Mouse (Mus musculus) inflammation-experienced regulatory T-cells, adult 6 months (primary cell): Measurements from ENCODE around the gene Zc3hav1. TPM values are rescaled to one million over a fixed set of nuclear protein-coding genes. Genes with fewer than 3 reads are reported as not detected.
A peak's percentile ranks its signal among the peaks of the same experiment; 100 is the strongest.
"Not testable (repeated sequence)": the region's sequence is repeated elsewhere in the genome, so short reads cannot be mapped to it uniquely, and the experiment has no call there.

Experiments
- ATAC-seq: one replicate; pipeline ENCODE4 v1.8.0; 2017
- polyA plus RNA-seq, 3 experiments: library from polyadenylated mRNA; unstranded; fragments of 100-300 nt; shearing (Covaris generic); gene quantifications; one replicate each; pipeline ENCODE4 v1.2.1; 2017

The Zc3hav1 gene
- 100 to 1,000 TPM; 163 to 188 (median 167) TPM for polyA plus RNA-seq

DNA sequence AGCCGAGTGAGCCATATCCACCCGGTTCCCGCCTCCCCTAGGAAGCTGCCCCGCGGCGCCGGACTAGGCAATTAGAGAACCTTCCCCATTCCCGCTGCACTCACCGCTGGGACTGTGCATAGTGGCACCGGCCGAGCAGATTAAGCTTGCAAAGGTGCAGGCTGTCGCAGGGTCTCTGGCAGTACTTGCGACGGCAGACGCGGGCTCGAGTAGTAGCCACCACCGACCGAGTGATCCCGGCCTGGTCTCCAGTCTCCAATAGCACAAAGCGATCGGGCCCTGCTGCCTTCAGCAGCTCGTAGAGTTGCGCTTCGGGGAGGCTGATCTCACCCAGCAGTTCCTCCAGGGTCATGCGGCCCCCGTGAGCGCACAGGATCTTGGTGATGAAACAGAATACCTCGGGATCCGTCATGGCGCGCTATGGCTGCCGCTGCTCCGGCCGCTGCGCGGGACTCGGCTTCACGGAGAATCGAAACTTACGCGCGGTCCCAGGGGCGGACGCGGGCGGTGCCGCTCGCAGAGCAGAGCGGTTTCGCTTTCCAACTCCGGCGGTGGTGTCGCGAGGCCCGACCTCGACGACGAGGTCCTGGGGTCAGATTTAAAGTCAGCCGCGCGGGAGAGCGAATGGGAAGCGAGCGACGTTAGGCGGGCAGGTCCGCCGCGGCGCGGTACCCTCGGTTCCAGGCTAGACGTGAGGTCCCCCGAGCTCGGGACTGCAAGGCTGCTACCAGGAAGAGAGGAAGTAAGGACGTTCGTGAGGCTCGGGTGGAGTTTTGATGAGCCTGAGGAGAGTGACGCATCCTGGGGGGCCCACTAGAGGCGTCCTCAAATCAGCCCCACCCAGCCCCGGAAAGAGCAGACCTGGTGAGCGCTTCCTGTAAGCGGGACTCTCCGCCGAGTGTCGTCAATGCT, at the start of gene Zc3hav1:
Zc3hav1 (minus strand) TSS at position 793 of the 912 bp plus-strand sequence.
- ATAC-seq = peak; percentile 83

DNA sequence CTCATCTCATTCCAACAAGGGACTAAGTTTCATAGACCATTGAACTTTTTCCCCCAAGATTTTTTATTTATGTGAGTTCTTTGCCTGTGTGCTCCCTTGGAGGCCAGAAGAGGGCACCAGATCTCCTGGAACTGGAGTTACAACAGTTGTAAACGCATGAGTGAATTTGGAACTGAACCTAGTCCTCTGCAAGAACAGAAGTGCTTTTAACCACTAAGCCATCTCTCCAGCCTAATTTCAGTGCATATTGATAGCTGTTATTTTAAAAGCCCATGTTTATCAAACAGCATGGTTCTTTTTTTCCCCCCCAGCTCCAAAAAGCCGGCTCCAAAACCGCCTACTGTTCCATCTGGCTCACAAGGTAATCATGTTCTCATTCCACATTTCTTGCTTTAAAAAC, 35.3 kb upstream of the Zc3hav1 start:
- no peak for ATAC-seq

DNA sequence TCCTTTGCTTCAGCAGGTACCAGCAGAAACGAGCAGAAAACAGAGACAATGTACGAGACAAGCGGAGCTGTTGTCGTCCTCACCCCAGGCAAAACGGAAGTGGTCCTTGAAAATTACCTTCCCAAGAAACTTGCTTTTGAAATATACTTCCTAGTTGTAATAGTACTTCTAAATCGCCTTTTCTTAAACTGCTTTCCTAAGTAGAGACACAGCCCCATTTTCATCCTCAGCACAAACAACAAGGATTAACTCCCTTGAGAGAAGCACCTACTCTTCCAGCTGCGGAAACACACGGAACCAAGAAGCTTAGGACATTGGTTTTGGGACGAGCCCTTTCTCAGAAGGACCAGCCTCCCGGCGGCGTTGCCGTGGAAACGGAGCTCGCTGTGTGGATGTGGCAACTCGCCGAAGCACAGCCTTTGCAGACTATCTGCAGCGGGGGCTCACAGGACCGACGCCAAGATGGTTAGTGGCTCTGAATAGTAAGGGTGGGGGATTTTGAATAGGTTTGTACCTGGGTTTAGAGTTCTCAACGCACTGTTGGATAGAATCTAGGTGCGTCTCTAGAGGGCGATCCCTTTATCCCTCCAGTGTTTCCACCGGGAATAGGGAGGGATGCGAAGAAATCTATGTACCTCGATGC, 26.8 kb upstream of the Zc3hav1 start, which contains the start of gene Ttc26:
Ttc26 (plus strand) TSS at position 341 of the 643 bp plus-strand sequence.
- peak; percentile 98 for ATAC-seq

DNA sequence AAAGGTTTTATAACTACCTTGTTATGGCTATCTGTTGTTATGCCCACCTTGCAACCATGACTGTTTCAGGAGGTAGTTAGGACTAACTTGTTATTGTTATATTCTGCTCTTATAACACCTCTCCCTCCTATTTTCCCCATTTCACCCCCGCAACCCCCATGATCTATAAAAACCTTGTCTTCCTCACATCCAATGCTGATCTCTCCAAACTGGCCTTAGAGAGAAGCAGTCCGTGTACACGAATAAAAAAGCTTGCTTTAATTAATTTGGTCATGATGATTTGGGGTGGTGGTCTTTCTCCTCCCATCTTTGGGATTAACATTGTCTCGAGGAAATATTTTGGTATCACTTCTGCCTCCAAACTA, 26.3 kb upstream of the Zc3hav1 start:
- no peak for ATAC-seq

DNA sequence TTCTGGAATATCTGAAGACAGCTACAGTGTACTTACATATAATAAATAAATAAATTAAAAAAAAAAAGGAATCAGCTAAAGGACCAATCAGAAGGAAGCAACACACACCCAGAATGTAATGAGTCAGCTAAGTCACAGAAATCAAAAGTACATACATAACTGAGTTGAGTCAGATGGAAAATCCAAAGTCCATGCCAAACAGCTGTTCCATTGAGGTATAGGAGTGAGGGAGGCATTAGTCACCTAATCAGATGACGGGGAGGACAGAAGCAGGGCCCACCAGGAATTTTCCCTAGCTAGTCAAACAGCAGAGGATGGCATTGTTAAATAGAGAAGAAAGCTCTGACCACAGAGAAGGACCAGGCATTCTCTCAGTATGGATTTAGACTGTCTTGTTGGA, 19.9 kb upstream of the Zc3hav1 start:
- ATAC-seq = no peak

DNA sequence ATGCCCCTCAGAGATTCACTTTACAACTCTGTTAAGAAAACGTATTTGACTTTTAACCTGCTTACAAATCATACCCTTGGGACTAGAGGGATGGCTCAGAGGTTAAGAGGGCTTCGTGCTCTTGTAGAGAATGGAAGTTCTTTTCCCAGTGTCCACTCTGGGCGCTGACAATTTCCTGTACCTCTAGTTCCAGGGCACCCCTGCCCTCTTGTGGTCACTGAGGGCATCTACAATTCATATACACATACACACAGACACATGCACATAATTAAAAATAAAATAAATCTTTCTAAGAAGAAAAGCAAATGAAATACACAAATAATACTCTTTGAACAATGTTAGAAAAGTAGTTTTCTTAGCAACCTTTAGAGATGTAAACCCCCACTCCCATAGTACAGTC, 15.5 kb upstream of the Zc3hav1 start:
- no peak for ATAC-seq

DNA sequence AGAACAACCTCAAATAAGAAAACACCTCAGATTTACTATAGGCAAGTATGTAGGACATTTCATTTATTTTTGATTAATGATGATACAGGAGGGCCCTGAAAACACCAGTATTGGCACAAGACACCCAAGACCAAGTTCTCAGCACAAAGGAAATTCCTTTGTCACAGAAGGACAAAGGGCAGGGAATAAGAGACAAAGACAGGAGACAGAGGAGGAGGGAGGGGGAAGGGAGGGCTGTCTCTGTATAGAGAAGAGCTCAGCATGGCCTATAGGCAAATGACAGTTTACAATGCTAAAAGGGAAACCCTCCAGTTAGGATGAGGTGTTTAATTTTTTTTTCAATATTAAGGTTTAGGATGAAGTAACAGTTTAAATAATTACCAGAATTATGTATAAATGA, 9.7 kb upstream of the Zc3hav1 start:
- ATAC-seq = no peak

DNA sequence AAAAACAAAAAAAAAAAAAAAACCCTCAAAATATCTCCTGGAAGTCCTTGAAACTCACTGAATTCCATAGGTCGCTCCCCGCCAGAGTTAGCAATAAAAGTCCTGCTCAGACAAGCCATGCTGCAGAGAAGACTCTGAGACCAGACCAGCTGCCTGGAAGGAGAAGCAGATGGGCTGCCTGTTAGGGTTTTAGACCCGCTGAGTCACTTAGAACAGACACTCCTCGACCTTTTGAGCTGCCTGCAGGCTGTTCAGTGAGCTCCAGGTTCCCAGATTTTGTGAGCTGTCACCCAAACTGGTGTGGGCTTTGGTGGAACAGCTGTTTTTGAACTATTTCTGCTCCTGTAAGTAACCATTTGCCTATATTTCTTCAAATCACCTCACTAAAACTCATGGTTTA, 9.0 kb upstream of the Zc3hav1 start:
- no peak for ATAC-seq

DNA sequence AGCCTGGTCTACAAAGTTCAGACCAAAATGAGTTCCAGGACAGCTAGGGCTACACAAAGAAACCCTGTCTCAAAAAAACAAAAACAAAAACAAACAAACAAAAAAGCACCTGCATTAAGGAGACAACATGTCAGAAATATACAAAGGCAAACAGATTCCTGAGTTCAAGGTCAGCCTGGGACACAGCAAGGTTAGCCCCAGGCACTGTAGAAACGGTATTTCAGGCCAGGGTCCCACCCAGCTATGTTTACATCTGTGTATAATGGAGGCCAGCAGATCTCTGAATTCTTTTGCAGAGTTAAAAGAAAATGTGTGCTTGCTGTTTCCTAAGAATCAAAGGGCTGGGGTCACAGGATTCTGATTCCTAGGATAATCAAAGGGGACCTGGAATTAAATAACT, 7.5 kb upstream of the Zc3hav1 start:
- no peak for ATAC-seq

DNA sequence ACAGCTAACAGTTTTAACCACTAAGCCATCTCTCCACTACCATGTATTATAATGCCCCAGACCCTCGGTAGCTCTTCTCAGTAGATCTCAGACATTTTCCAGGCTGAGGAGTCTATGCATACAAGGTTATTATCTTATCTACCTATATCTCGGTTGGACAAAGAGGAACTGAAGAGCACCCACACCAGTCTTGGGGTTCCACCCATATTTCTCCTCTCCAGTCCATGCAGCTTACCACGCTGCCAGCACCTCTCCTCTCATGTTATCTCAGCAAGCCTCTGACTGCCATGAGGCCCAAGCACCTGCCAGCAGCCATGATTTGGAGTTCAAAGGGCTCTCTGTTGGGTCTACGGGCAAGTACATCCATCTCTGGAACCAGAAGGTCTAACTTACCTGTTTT, 6.7 kb upstream of the Zc3hav1 start:
- ATAC-seq = no peak

DNA sequence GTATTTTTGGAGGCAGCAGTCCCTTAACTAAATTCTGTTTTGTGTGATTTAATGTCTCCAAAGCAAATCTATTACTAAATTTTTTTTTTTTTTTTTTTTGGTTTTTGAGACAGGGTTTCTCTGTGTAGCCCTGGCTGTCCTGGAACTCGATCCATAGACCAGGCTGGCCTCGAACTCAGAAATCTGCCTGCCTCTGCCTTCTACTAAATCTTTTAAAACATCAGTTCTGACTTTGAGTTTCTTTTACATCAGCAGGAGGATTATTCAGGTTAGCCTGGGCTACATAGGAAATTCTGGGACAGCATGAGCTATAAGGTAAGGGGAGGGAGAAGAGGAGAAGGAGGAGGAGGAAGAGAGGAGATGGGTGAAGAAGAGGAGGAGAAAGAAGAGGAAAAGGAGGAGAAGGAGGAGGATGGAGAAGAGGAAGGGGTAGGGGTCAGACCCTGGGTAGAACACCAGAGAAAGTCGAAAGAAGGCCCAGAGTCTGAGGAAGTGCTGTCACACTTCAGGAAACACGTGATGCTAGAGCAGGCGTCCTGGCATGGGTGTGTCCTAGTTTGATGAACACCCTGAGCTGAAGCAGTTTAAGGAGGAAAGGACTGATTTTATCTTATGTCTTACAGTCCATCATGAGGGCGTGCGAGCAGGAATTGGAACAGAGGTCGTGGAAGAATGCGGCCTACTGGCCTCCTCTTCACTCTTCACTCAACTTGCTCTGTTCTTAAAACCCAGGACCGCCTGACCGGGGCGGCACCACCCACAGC, 5.5 kb upstream of the Zc3hav1 start:
- peak; percentile 85 for ATAC-seq

DNA sequence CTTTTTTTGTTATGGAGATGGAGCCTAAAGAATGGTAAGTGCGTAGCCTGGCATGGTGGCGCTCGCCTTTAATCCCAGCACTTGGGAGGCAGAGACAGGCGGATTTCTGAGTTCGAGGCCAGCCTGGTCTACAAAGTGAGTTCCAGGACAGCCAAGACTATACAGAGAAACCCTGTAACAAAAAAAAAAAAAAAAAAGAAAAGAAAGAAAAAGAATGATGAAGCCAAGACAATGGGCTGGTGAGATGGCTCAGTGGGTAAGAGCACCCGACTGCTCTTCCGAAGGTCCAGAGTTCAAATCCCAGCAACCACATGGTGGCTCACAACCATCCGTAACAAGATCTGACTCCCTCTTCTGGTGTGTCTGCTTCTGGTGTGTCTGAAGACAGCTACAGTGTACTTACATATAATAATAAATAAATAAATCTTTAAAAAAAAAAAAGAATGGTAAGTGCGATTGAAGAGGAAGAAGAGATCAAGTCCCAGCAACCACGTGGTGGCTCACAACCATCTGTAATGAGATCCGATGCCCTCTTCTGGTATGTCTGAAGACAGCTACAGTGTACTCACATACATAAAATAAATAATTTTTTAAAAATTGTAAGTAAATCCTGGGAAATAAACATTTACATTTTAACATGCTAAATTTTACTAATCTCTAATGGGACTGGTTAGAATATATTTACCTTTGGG, 4.8 kb upstream of the Zc3hav1 start:
- not testable (repeated sequence) for ATAC-seq

DNA sequence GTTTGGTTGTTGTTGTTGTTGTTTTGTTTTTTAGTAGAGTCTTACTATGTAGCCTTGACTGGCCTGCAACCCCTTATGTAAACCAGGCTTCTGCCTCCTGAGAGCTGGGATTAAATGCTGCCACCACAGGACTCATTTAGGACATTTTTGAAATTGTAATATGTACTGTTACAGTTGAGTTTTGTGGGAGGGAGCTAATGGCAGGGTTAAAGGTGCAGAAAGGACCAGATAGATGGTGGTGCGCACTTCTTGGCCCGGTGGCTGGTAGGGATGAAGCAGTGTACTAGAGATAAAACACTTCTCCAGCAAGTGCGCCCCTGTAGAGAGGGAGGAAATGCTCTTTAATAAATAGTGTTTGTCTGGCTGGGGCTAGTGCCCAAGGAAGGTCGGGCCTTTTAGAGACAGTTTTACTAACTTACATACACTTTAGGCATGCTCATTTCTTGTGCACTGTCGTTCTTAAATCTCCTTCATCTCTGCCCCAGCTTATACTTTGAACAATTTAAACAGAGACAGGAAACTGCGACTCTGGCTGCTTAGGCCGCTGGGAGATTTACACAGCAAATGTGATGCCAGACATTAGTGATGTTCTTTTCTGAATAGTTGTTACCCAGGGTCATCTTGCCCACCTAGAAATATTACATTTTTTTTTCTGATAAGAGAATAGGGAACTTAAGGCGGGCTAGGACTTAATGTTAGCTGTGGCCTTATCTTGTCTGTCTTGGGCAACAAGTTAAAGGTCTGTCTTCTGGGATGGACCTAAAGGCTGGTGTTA, 4.0 kb upstream of the Zc3hav1 start:
- no peak for ATAC-seq

DNA sequence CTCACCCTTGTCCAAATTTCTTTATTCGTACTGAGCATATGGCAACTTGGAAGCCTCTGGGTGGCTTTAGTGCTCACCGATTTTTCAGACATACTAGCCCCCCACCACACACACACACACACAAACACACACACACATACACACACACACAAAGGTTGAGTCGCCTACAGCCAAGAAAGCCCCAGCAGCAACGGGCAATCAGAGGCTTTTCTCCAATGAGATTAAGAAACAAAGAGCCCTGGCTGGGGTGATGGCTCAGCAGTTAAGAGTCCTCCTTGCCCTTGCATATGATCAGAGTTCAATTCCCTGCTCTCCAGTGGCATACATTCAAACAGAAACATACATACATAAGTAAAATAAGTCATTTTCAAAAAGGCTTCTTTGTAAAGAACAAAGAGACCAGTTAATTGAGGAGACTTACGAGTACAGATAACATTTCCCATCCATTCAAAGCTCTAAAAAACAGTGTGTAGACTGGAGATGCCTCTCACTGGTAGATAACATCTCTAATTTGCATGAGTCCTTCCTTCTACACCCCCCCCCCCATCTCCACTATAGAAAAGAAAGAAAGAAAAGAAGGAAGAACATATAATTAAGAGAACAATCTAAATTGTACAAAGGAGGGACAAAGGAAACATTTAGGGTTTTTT, 3.3 kb upstream of the Zc3hav1 start:
- no peak for ATAC-seq

DNA sequence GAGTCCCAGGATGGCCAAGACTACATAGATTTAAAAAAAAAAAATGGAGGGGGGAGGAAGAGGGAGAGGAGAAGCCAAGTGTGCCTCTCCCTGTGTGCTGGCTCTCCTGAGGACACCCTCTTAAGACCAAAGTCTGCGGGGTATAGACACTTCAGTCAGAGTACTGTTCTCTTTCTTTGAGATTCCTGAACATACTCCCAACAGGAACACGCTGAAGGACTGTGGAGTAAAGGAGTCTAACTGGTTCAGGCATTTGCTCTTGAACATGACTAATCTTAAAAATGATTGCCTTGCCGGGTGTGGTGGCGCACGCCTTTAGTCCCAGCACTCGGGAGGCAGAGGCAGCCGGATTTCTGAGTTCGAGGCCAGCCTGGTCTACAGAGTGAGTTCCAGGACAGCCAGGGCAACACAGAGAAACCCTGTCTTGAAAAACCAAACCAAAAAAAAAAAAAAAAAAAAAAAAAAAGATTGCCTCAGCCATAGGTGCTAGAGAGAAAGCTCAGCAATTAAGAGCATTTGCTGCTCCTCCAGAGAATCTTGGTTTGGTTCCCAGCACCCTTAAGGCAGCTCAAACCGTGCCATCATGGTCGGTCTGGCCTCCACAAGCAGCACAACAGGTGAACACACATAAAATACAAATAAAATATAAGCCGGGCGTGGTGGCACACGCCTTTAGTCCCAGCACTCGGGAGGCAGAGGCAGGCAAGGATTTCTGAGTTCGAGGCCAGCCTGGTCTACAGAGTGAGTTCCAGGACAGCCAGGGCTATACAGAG, 2.4 kb upstream of the Zc3hav1 start:
- not testable (repeated sequence) for ATAC-seq

DNA sequence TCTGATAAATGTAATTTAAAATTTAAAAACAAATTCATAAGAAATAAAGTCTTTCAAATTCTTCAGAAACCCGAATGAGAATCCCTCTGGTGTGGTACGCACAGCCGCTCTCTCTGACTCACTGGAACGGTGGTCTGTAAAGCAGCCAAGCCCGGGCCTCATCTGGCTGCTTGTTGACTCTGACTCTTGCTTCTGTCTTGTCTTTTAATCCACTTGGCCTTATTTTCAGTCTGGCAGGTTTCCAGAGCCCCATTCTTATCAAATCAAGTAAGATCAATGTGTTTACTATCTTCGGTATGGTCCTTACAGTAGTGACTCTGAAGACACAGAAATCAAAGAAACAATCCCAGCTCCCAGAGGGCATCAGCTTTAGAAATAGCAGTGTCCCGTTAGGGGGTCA, 1.5 kb upstream of the Zc3hav1 start:
- no peak for ATAC-seq

DNA sequence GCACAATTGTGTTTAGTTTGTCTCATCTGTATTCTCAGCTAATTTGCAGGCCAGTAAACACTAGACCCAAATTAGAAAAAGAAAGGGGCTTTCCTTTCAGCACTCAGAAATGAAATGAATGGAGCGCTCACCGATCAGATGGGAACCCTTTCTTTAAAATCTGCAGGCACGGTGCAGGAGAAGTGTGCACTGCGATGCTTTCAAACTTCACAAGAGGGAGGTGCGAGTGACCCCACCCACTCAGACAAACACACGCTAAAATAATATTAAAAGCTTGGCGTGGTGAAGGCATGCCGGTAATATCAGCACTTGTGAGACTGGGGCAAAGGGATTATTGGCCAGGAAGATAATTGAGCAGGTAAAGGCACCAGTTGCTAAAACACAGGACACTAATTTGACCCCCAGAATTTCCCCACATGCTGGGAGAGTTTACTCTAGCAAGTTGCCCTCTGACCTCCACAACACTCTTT, 986 bp upstream of the Zc3hav1 start:
- ATAC-seq = no peak

DNA sequence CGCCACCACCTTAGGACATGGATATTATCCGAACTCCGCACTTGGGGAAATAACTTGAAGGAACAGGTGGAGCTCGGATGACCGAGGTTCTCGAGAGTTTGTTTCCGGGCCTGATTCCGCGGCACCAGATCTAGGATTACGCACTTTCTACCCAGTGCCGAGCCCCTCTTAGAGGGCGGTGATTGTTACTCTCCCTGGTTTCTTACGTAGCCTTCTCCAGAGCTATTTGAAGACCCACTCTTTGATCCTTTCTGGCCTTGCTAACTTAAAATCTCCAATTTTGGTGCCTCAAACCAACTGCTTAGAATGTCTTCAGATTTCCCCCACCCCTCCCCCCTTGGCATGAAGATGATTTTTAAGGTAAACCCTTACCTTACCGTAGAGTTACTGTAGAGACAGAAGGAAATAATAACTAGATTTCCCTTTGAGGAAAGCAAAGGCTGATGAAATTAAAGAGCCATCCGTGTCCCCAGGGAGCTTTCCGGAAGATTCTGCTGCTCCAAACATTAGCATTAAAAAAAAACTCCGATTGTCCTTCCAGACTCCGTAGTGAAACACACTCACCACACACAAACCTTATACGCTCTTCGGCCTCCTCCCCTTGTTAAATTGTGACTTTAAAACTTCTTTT, 435 bp upstream of the Zc3hav1 start:
- no peak for ATAC-seq

DNA sequence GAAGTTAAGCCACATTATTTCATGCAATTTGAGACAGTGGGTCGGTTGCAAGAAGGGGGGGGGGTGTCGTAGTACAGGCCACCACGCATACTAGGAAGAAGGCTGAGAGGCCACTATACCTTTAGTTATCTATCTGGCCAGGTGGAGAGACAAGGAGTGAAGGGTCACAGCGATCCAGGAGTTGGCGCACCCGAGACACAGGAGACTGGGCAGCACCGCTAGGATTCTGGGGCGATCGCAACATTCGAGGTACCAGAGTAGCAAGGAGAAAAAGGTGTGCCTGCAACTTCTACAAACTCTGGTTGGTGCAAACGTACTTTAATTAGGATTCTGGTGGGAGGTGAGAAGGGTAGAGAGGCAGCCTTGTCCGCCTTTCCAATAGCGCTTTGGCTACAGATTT, 1.2 kb downstream of the Zc3hav1 start:
- no peak for ATAC-seq

DNA sequence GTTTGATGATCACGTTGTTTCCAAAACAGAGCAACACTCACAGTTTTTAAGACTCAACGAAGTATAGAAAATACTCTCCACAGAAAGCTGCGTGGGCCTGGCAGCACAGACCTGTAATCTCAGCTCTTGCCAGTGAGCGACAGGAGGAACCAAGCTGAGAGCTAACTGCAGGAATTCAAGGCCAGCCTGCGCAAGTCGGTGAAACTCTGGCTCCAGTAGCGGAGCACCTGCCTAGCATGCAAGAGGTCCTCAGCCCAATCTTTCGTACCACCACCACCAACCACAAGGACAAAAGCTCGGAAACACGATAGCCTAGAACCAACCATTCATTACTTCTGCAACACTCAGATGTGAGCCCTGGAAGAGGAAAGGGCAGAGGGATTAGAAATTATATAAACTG, 2.0 kb downstream of the Zc3hav1 start:
- peak; percentile 5 for ATAC-seq
